Mouse (Mus musculus): Measurements from ENCODE around the gene Fam124b.

DNA sequence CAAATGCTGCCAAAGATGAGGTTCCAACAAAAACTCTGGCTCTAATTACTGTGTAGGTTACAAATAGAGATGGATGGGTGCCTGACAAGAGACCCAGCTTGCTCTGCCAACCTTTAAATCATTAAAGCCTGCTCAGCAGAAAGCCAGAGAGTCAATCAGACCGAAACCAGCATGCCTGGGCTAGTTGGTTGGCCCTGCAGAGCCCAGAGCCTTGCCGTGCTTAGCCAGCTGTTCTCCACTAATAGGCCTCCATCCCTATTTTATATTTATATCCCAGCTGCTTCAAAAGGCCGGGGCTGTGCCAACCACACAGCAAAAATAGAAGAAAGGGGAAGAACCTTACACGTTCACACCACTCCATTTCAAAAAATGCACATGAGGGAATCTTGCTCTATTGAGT is 2.9 kb upstream of the Fam124b start:
- TF ChIP-seq CTCF (IDR thresholded peaks at IDR 0.05; ENCODE audit: extremely low read depth, insufficient read depth, low read length) (no peak), POLR2A (IDR thresholded peaks at IDR 0.05; ENCODE audit: extremely low read depth, insufficient read depth, low read length) (no peak)
